Mouse (Mus musculus): ENCODE results near the gene Tead2. TPM values are rescaled to one million over a fixed set of nuclear protein-coding genes. Genes with fewer than 3 reads are reported as not detected.

Tead2 gene
- polyA plus RNA-seq, 1 experiment from 2014 or later, result 234 TPM

GRCm38 (mm10) chr7:45277136-45277760, 61.7 kb downstream of the Tead2 start, which contains the start of gene Slc6a21:
Gene Slc6a21, plus strand, starts transcription at chr7:45277513.
- no peaks in the 10 kb centered on the region for H3K9me3 ChIP-seq (ENCODE audit: control insufficient read depth, low read length)
- no peaks in the 10 kb centered on the region for H3K27me3 ChIP-seq (ENCODE audit: control insufficient read depth, insufficient read depth, low read length)
- H3K27ac ChIP-seq (ENCODE audit: low read depth, low read length), result no peak within 1 kb of the TSS
- WGBS, result 6% methylated on average over 44 of the region's 44 CpGs
- peak within 1 kb of the TSS; percentile 42 for H3K4me3 ChIP-seq (ENCODE audit: low read length)
- no peak for ATAC-seq (ENCODE audit: low FRiP score, low TSS enrichment)
- peak within 1 kb of the TSS; percentile 67 for H3K4me2 ChIP-seq (replicated peaks; ENCODE audit: low read depth, low read length)
- H3K36me3 ChIP-seq (ENCODE audit: control insufficient read depth, insufficient read depth, low read length), result no peaks in the 10 kb centered on the region
- H3K9ac ChIP-seq (ENCODE audit: low read depth, low read length), result peak within 1 kb of the TSS; percentile 50; the same call in 1 of the 2 replicates
- 0 out of 2 replicates have a peak, but pooled peaks cover 3% of the 10 kb centered on the region for H3K4me1 ChIP-seq (ENCODE audit: control insufficient read depth, insufficient read depth, low read length)

Small RNA genes within 50 kb of the gene (microRNA-seq; reads per million reads assigned to microRNA genes)
- not detected for gene Mir7055

Other genes with a start within 250 kb of the Tead2 start
- 13.7 and 19.2 TPM in 2 replicates for gene Cpt1c, start 240.9 kb upstream of the Tead2 start, polyA plus RNA-seq (2014; fragmentation: Nextera tagmentation; extraction: Ambion mirVana)
- 258 and 308 TPM in 2 replicates for gene Prmt1, start 229.2 kb upstream of the Tead2 start, polyA plus RNA-seq (2014; fragmentation: Nextera tagmentation; extraction: Ambion mirVana)
- 66.2 and 81.6 TPM in 2 replicates for gene Irf3, start 218.1 kb upstream of the Tead2 start, polyA plus RNA-seq (2014; fragmentation: Nextera tagmentation; extraction: Ambion mirVana)
- 54.9 and 71.1 TPM in 2 replicates for gene Bcl2l12, start 217.0 kb upstream of the Tead2 start, polyA plus RNA-seq (2014; fragmentation: Nextera tagmentation; extraction: Ambion mirVana)
- gene Scaf1, start 199.4 kb upstream of the Tead2 start, polyA plus RNA-seq (2014; fragmentation: Nextera tagmentation; extraction: Ambion mirVana), result 46.5 and 54.0 TPM in 2 replicates
- gene Rras, start 197.8 kb upstream of the Tead2 start, polyA plus RNA-seq (2014; fragmentation: Nextera tagmentation; extraction: Ambion mirVana), result 31.8 and 35.2 TPM in 2 replicates
- gene Prr12, start 162.9 kb upstream of the Tead2 start, polyA plus RNA-seq (2014; fragmentation: Nextera tagmentation; extraction: Ambion mirVana), result 16.3 and 18.9 TPM in 2 replicates
- gene Nosip, start 153.3 kb upstream of the Tead2 start, polyA plus RNA-seq (2014; fragmentation: Nextera tagmentation; extraction: Ambion mirVana), result 65.3 and 75.0 TPM in 2 replicates
- gene Prrg2, start 153.1 kb upstream of the Tead2 start, polyA plus RNA-seq (2014; fragmentation: Nextera tagmentation; extraction: Ambion mirVana), result 27.0 and 27.3 TPM in 2 replicates
- gene Rcn3, start 123.5 kb upstream of the Tead2 start, polyA plus RNA-seq (2014; fragmentation: Nextera tagmentation; extraction: Ambion mirVana), result 301 and 308 TPM in 2 replicates
- gene Fcgrt, start 111.9 kb upstream of the Tead2 start, polyA plus RNA-seq (2014; fragmentation: Nextera tagmentation; extraction: Ambion mirVana), result 48.9 and 67.4 TPM in 2 replicates
- gene Rps11, start 91.3 kb upstream of the Tead2 start, polyA plus RNA-seq (2014; fragmentation: Nextera tagmentation; extraction: Ambion mirVana), result 1,882 and 1,923 TPM in 2 replicates
- gene Rpl13a, start 87.0 kb upstream of the Tead2 start, polyA plus RNA-seq (2014; fragmentation: Nextera tagmentation; extraction: Ambion mirVana), result 1,416 and 1,603 TPM in 2 replicates
- gene Gm45713, start 79.5 kb upstream of the Tead2 start, polyA plus RNA-seq (2014; fragmentation: Nextera tagmentation; extraction: Ambion mirVana), result 0.19 and 0.47 TPM in 2 replicates
- 1.0 and 1.3 TPM in 2 replicates for gene Flt3l, start 79.3 kb upstream of the Tead2 start, polyA plus RNA-seq (2014; fragmentation: Nextera tagmentation; extraction: Ambion mirVana)
- gene Pih1d1, start 61.5 kb upstream of the Tead2 start, polyA plus RNA-seq (2014; fragmentation: Nextera tagmentation; extraction: Ambion mirVana), result 101 and 110 TPM in 2 replicates
- gene Aldh16a1, start 61.2 kb upstream of the Tead2 start, polyA plus RNA-seq (2014; fragmentation: Nextera tagmentation; extraction: Ambion mirVana), result 46.6 and 58.0 TPM in 2 replicates
- gene Slc17a7, start 51.8 kb upstream of the Tead2 start, polyA plus RNA-seq (2014; fragmentation: Nextera tagmentation; extraction: Ambion mirVana), result 0.10 and 0.28 TPM in 2 replicates
- not detected in 2 replicates for gene Gfy, start 36.2 kb upstream of the Tead2 start, polyA plus RNA-seq (2014; fragmentation: Nextera tagmentation; extraction: Ambion mirVana)
- gene Pth2, start 34.8 kb upstream of the Tead2 start, polyA plus RNA-seq (2014; fragmentation: Nextera tagmentation; extraction: Ambion mirVana), result not detected in 2 replicates
- 0.93 and 1.1 TPM in 2 replicates for gene Ccdc155, start 10.9 kb upstream of the Tead2 start, polyA plus RNA-seq (2014; fragmentation: Nextera tagmentation; extraction: Ambion mirVana)
- gene Dkkl1, start 3.6 kb upstream of the Tead2 start, polyA plus RNA-seq (2014; fragmentation: Nextera tagmentation; extraction: Ambion mirVana), result 0.44 and 1.1 TPM in 2 replicates
- 0.60 and 1.2 TPM in 2 replicates for gene Cd37, start 23.4 kb downstream of the Tead2 start, polyA plus RNA-seq (2014; fragmentation: Nextera tagmentation; extraction: Ambion mirVana)
- gene Slc6a16, start 25.3 kb downstream of the Tead2 start, polyA plus RNA-seq (2014; fragmentation: Nextera tagmentation; extraction: Ambion mirVana), result 0.18 and 0.20 TPM in 2 replicates
- gene Slc6a21, start 61.8 kb downstream of the Tead2 start, polyA plus RNA-seq (2014; fragmentation: Nextera tagmentation; extraction: Ambion mirVana), result not detected in 2 replicates
- gene Trpm4, start 118.0 kb downstream of the Tead2 start, polyA plus RNA-seq (2014; fragmentation: Nextera tagmentation; extraction: Ambion mirVana), result 10.1 and 11.3 TPM in 2 replicates
- gene Hrc, start 119.5 kb downstream of the Tead2 start, polyA plus RNA-seq (2014; fragmentation: Nextera tagmentation; extraction: Ambion mirVana), result 1.5 and 2.7 TPM in 2 replicates
- gene Ppfia3, start 151.3 kb downstream of the Tead2 start, polyA plus RNA-seq (2014; fragmentation: Nextera tagmentation; extraction: Ambion mirVana), result 6.7 and 7.6 TPM in 2 replicates
- 0.57 and 0.66 TPM in 2 replicates for gene Lin7b, start 154.8 kb downstream of the Tead2 start, polyA plus RNA-seq (2014; fragmentation: Nextera tagmentation; extraction: Ambion mirVana)
- 100 and 171 TPM in 2 replicates for gene Snrnp70, start 180.0 kb downstream of the Tead2 start, polyA plus RNA-seq (2014; fragmentation: Nextera tagmentation; extraction: Ambion mirVana)
- gene Kcna7, start 189.9 kb downstream of the Tead2 start, polyA plus RNA-seq (2014; fragmentation: Nextera tagmentation; extraction: Ambion mirVana), result not detected in 2 replicates
- gene Ntf5, start 197.9 kb downstream of the Tead2 start, polyA plus RNA-seq (2014; fragmentation: Nextera tagmentation; extraction: Ambion mirVana), result 1.3 and 1.4 TPM in 2 replicates
- not detected in 2 replicates for gene Lhb, start 205.1 kb downstream of the Tead2 start, polyA plus RNA-seq (2014; fragmentation: Nextera tagmentation; extraction: Ambion mirVana)
- 21.4 and 35.0 TPM in 2 replicates for gene Gys1, start 219.1 kb downstream of the Tead2 start, polyA plus RNA-seq (2014; fragmentation: Nextera tagmentation; extraction: Ambion mirVana)
- 158 and 228 TPM in 2 replicates for gene Ruvbl2, start 222.3 kb downstream of the Tead2 start, polyA plus RNA-seq (2014; fragmentation: Nextera tagmentation; extraction: Ambion mirVana)
- gene Ftl1, start 244.1 kb downstream of the Tead2 start, polyA plus RNA-seq (2014; fragmentation: Nextera tagmentation; extraction: Ambion mirVana), result 3,941 and 4,356 TPM in 2 replicates